Mouse (Mus musculus): ENCODE results near the gene Hyal2. TPM values are rescaled to one million over a fixed set of nuclear protein-coding genes. Genes with fewer than 3 reads are reported as not detected.
"Not testable (repeated sequence)": the region's sequence is repeated elsewhere in the genome, so short reads cannot be mapped to it uniquely, and the experiment has no call there.

The Hyal2 gene
- total RNA-seq, 1 experiment from 2014 or later: 7.2 TPM

- ATAC-seq (replicated peaks; ENCODE audit: low read depth, poor library complexity, severe bottlenecking): no peak
These were observed 1.6 kb upstream of the Hyal2 start for GRCm38 (mm10) chr9:107566041-107566709.

- ATAC-seq (replicated peaks; ENCODE audit: low read depth, poor library complexity, severe bottlenecking): no peak
These were observed 890 bp upstream of the Hyal2 start for GRCm38 (mm10) chr9:107566855-107567254.

- ATAC-seq (replicated peaks; ENCODE audit: low read depth, poor library complexity, severe bottlenecking): peak; percentile 75
These were observed 851 bp downstream of the Hyal2 start for GRCm38 (mm10) chr9:107568331-107569261.

GRCm38 (mm10) chr9:107569270-107569669 lies 1.5 kb downstream of the Hyal2 start:
- peak; percentile 10; the same call in 1 of the 2 replicates for ATAC-seq (replicated peaks; ENCODE audit: low read depth, poor library complexity, severe bottlenecking)

GRCm38 (mm10) chr9:107570016-107570415 lies 2.3 kb downstream of the Hyal2 start:
- ATAC-seq (replicated peaks; ENCODE audit: low read depth, poor library complexity, severe bottlenecking): no peak

GRCm38 (mm10) chr9:107570845-107571244 lies 3.1 kb downstream of the Hyal2 start:
- no peak for ATAC-seq (replicated peaks; ENCODE audit: low read depth, poor library complexity, severe bottlenecking)

GRCm38 (mm10) chr9:107571534-107572326 lies 4.0 kb downstream of the Hyal2 start:
- no peak for ATAC-seq (replicated peaks; ENCODE audit: low read depth, poor library complexity, severe bottlenecking)

GRCm38 (mm10) chr9:107572327-107572662 lies 4.5 kb downstream of the Hyal2 start:
- no peak for ATAC-seq (replicated peaks; ENCODE audit: low read depth, poor library complexity, severe bottlenecking)

- ATAC-seq (replicated peaks; ENCODE audit: low read depth, poor library complexity, severe bottlenecking): not testable (repeated sequence)
These were observed 6.0 kb downstream of the Hyal2 start for GRCm38 (mm10) chr9:107573774-107574173.

GRCm38 (mm10) chr9:107575579-107576356 lies 8.0 kb downstream of the Hyal2 start:
- no peak for ATAC-seq (replicated peaks; ENCODE audit: low read depth, poor library complexity, severe bottlenecking)

- peak; percentile 65 for ATAC-seq (replicated peaks; ENCODE audit: low read depth, poor library complexity, severe bottlenecking)
These were observed 8.8 kb downstream of the Hyal2 start, which contains the start of gene Hyal1 for GRCm38 (mm10) chr9:107576357-107577107. Hyal1 (plus strand) TSS chr9:107576927.

GRCm38 (mm10) chr9:107577871-107578270 lies 10.1 kb downstream of the Hyal2 start:
- ATAC-seq (replicated peaks; ENCODE audit: low read depth, poor library complexity, severe bottlenecking): no peak

GRCm38 (mm10) chr9:107578587-107578986 lies 10.8 kb downstream of the Hyal2 start, which contains the start of gene Naa80:
Naa80 (plus strand) TSS chr9:107578887.
- no peak for ATAC-seq (replicated peaks; ENCODE audit: low read depth, poor library complexity, severe bottlenecking)

GRCm38 (mm10) chr9:107579023-107579900 lies 11.5 kb downstream of the Hyal2 start:
- ATAC-seq (replicated peaks; ENCODE audit: low read depth, poor library complexity, severe bottlenecking): no peak

GRCm38 (mm10) chr9:107580501-107581317 lies 13.0 kb downstream of the Hyal2 start, which contains the start of gene Hyal3:
Hyal3 (plus strand) TSS chr9:107580818.
- peak; percentile 77 for ATAC-seq (replicated peaks; ENCODE audit: low read depth, poor library complexity, severe bottlenecking)

GRCm38 (mm10) chr9:107581584-107581983 lies 13.8 kb downstream of the Hyal2 start:
- ATAC-seq (replicated peaks; ENCODE audit: low read depth, poor library complexity, severe bottlenecking): no peak

GRCm38 (mm10) chr9:107582509-107583062 lies 14.8 kb downstream of the Hyal2 start:
- no peak for ATAC-seq (replicated peaks; ENCODE audit: low read depth, poor library complexity, severe bottlenecking)

Measured in common myeloid progenitor, adult 5-6 weeks (primary cell).